Mouse (Mus musculus) neural tube, embryonic 12.5 days (tissue): ENCODE measurements at regions not wholly inside any gene's neighbourhood (a gene's known extent, or its start where the extent isn't known, plus 50 kb on each side); places are given as distances from the start of the nearest gene placed in this dataset.

ENCODE experiments used
- ATAC-seq: fragments of 200-750 bp; cut with Nextera tagmentation; 2 replicates; pipeline ENCODE4 v1.8.0; 2017; ENCODE audit warnings: low read depth, mild to moderate bottlenecking, moderate TSS enrichment, moderate library complexity; ENCODE audit not compliant: low FRiP score
- H3K27ac ChIP-seq: fragments of 300-500 bp; sonication (generic); 2 replicates; pipeline ENCODE4 v1.5.1; 2016
- H3K27me3 ChIP-seq: fragments of 300-500 bp; sonication (generic); replicated peaks from 2 replicates; pipeline ENCODE4 v1.6.1; 2016; ENCODE audit warnings: mild to moderate bottlenecking
- H3K36me3 ChIP-seq: fragments of 300-500 bp; sonication (generic); 2 replicates; pipeline ENCODE4 v1.6.1; 2016; ENCODE audit warnings: mild to moderate bottlenecking
- H3K4me1 ChIP-seq: fragments of 300-500 bp; sonication (generic); 2 replicates; pipeline ENCODE4 v1.6.1; 2016
- H3K4me2 ChIP-seq: fragments of 300-500 bp; sonication (generic); replicated peaks from 2 replicates; pipeline ENCODE4 v1.6.1; 2016; ENCODE audit warnings: mild to moderate bottlenecking
- H3K4me3 ChIP-seq: fragments of 300-500 bp; sonication (generic); 2 replicates; pipeline ENCODE4 v1.5.1; 2016
- H3K9ac ChIP-seq: fragments of 300-500 bp; sonication (generic); 2 replicates; pipeline ENCODE4 v1.6.1; 2016; ENCODE audit warnings: mild to moderate bottlenecking
- H3K9me3 ChIP-seq: fragments of 300-500 bp; sonication (generic); 2 replicates; pipeline ENCODE4 v1.6.1; 2016; ENCODE audit warnings: mild to moderate bottlenecking
- WGBS: fragments of 180-500 bp; shearing (Covaris S2); methylation state at CpG from one replicate; pipeline ENCODE4 v1.1.7; 2016; 5-methylcytosine and 5-hydroxymethylcytosine counted together

DNA sequence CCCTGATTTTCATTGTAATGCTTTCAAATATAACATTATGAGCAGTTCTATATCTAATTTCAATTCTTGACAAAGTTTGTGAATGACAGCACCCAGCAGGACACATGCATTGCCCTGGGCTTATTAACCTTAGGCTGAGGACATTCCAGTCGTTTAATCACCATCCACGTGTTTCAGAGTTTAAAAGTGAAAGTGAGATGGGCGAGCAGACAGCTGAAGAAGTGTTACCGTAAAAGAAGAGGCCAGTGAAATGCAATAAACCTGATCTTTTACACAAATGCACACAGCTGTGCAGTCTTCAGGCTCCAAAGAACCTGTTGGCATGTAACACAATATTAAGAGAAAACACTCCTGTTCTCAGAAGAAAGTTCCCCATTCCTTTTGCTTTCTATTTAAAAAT lies 89.5 kb upstream of the Sema3d start:
- Histone ChIP-seq H3K36me3 (no peaks in the 10 kb centered on the region), H3K4me1 (no peaks in the 10 kb centered on the region), H3K4me2 (no peak overlapping the region), H3K9me3 (no peaks in the 10 kb centered on the region), H3K4me3 (no peak overlapping the region), H3K9ac (no peak overlapping the region), H3K27ac (no peak overlapping the region), H3K27me3 (no peaks in the 10 kb centered on the region)
- ATAC-seq = no peak
- WGBS = 49% methylated on average over 4 of the region's 4 CpGs

DNA sequence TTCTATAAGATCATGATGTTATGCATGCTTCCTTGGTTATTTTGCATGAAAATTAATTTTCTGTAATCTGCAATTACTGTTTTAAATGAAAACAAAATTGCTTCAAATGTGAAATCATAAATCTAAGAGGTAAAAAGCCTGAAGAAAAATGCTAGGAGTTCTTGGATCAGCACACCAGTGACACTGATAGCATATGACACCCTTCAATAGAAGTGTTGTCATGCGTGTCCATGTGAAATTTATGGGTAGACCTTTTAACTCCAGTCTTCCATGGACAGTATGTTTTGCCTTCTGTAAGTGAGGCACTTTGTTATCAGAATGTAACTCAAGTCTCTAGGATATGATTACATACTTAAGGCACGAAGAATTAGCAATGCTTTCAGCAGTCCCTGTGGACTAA lies 85.9 kb upstream of the Sema3d start:
- Histone ChIP-seq H3K36me3 (no peaks in the 10 kb centered on the region), H3K4me2 (no peak overlapping the region), H3K4me1 (no peaks in the 10 kb centered on the region), H3K27ac (no peak overlapping the region), H3K27me3 (no peaks in the 10 kb centered on the region), H3K4me3 (no peak overlapping the region), H3K9ac (no peak overlapping the region), H3K9me3 (no peaks in the 10 kb centered on the region)
- no peak for ATAC-seq
- 56% methylated on average over 2 of the region's 2 CpGs for WGBS

DNA sequence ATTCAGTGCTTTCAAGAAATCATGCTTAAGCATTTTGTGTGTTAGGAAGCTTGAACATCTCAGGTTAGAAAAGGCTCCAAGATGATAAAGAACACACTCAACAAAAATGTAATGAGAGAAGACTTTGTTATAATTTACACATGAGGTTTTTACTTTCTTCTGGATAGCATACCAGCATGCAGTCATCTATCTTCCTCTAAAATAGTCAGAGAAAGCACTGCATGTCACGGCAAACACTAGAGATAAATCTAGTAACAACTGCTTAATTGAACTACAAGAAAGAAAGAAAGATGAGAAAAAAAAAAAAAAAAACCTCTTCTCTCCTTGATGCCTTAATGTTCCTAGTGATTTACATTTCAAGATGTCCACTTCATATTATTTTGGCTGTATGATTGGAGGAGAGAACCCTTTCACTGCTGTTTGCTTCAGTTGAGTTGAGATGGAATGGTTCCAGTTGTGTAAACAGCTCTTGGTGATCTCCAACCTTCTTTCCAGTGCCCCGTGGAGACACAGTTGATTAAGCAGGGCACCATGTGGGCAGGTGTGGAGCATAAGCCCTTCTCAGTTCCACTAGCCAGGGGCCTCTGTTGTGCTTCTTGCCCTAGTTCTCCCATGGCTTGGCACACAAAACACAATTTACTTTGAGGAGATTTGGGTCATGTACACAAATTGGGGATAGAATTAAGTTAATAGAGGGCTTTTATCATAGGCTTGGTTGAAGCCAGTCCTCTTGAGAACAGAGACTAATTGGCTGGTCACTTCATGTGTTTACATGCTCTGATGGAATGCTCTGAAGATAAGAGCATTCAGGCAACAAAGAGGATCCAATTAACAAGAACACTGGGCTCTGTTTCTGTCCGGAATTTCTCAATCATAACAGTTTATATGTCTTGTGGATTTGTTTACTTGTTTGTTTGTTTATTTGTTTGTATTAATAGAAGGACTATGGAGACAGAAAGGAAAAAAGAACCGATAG lies 81.1 kb upstream of the Sema3d start:
- Histone ChIP-seq H3K9ac (no peak overlapping the region), H3K4me1 (no peaks in the 10 kb centered on the region), H3K4me2 (no peak overlapping the region), H3K4me3 (no peak overlapping the region), H3K36me3 (no peaks in the 10 kb centered on the region), H3K27me3 (no peaks in the 10 kb centered on the region), H3K9me3 (no peaks in the 10 kb centered on the region), H3K27ac (no peak overlapping the region)
- ATAC-seq = no peak
- WGBS = 74% methylated on average over 4 of the region's 4 CpGs

DNA sequence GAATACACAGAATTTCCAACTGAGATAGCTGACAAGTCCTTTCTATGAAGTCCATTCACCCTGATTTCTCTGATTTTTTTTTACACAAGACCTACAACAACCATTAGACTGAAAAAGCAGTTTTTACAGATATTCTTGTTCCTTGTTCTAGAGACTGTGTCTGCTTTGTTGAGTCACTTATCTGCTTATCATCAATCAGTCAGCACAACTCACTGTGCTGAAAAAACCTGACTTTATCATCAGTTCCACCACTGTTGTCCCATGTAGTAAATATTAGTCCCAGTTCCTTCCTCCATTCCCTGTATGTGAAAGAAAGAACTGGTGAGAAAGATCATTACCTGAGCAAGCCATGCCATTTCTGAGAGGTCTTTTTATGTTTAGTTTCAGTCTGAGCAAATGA lies 73.8 kb upstream of the Sema3d start:
- Histone ChIP-seq H3K9ac (no peak overlapping the region), H3K4me3 (no peak overlapping the region), H3K4me1 (no peaks in the 10 kb centered on the region), H3K9me3 (no peaks in the 10 kb centered on the region), H3K27me3 (no peaks in the 10 kb centered on the region), H3K4me2 (no peak overlapping the region), H3K27ac (no peak overlapping the region), H3K36me3 (no peaks in the 10 kb centered on the region)
- no peak for ATAC-seq

DNA sequence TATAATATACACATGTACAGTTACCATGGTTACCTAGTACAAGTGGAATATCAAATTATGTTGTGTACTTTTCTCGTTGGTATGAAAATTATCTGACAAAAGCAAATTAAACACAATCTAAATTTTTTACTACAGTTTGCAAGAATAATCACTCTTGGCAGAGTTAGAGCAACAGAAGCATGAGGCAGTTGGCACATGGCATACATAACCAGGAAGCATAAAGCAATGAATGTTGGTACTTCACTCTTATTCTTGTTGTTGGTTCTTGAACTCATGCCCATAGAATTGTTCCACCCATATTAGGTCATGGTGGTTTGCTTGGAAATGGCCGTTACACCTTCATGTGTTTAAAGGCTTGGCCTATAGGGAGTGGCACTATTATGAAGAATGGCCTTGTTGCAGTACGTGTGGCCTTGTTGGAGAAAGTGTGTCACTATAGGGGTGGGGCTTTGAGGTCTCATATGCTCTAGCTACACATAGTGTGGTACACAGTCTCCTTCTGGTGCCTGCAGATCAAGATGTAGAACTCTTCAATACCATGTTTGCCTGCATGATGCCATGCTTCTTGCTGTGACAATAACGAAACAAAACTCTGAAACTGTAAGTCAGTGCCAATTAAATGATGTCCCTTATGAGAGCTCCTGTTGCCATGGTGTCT lies 50.4 kb upstream of the Sema3d start:
- Histone ChIP-seq H3K9ac (no peak overlapping the region), H3K9me3 (no peaks in the 10 kb centered on the region), H3K4me3 (no peak overlapping the region), H3K27me3 (no peaks in the 10 kb centered on the region), H3K4me1 (no peaks in the 10 kb centered on the region), H3K36me3 (no peaks in the 10 kb centered on the region), H3K4me2 (no peak overlapping the region), H3K27ac (no peak overlapping the region)
- ATAC-seq = no peak
- WGBS = 83% methylated on average over 4 of the region's 4 CpGs
